ENCODE assay signal across 10 mouse cellular contexts in the genomic region with DNA sequence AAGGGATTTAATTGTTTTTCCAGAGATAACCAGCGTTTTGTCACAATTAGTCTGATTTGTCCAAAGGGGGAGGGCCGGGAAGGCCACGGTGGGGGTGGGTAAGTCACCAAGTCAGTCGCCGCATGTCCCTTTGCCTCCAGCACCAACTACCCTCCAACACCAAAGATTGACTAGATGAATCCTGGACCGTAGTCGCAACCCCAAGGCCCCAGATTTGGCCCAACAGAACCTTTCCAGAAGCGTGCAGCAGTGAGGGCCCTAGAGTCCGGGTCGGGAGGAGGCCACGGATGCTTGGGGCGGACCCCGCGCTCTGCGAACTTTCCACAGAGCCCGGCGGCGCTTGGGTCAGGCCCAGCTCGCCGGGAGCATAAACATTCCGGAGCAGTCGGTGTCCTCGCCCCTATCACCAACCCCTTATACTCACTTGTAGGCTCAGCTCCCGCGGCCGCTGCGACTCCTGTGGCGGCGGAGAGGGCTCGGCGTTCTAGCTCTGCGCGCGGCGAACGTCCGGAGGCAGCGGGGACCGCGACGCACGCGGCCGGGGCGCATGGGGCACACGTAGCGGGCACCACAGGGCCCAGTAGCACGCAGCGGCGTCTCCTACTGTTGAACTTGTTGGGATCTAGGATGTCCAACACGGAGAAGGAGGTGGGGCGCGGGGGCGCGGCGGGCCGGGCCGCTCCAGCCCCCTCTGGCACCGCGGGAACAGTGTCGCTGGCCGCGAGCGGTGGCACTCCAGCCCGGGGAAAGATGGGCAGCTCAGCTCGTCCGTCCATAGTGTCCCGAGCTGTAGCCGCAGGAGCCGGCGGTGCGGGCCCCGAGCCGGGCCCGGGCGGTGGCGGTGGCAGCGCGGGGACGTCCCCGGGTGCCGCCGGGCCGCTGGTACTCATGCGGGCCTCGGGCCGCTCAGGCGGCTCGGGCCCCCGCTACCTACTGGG. TPM values are rescaled to one million over a fixed set of nuclear protein-coding genes. Genes with fewer than 3 reads are reported as not detected.
DNase-seq lines count a peak whose midpoint lies in the region; ATAC-seq and TF ChIP-seq lines count a peak whose summit lies in the region.
"Had no signal": no experiment of that assay in that cellular context is flagged by ENCODE, and none has a peak within 500 bp of the region (broad histone marks: within the 10 kb centered on the region; RNA-seq: fewer than 3 reads in every experiment).

Nkx1-1 (minus strand) TSS at position 776 of the 938 bp plus-strand sequence.

- H3K36me3 ChIP-seq in heart, embryonic 13.5 days = no peaks in the 10 kb centered on the region
- no peaks in the 10 kb centered on the region for H3K36me3 ChIP-seq in hindbrain, embryonic 11.5 days (ENCODE audit: control insufficient read depth, insufficient read depth, low read length)
- H3K36me3 ChIP-seq in midbrain, embryonic 14.5 days (ENCODE audit: control insufficient read depth, insufficient read depth, low read length) = no peaks in the 10 kb centered on the region

- WGBS in heart, embryonic 13.5 days = 1% methylated on average over 86 of the region's 90 CpGs
- WGBS in hindbrain, embryonic 11.5 days = 1% methylated on average over 75 of the region's 90 CpGs
- WGBS in midbrain, embryonic 14.5 days = under 1% methylated on average over 90 of the region's 90 CpGs

- no peaks in the 10 kb centered on the region for H3K9me3 ChIP-seq in heart, embryonic 13.5 days
- no peaks in the 10 kb centered on the region for H3K9me3 ChIP-seq in hindbrain, embryonic 11.5 days (ENCODE audit: control insufficient read depth, low read length)
- H3K9me3 ChIP-seq in midbrain, embryonic 14.5 days (ENCODE audit: control insufficient read depth, low read length) = no peaks in the 10 kb centered on the region

- H3K4me2 ChIP-seq in heart, embryonic 13.5 days = peak within 1 kb of the TSS; percentile 58
- H3K4me2 ChIP-seq in hindbrain, embryonic 11.5 days (replicated peaks; ENCODE audit: low read depth, low read length) = peak within 1 kb of the TSS; percentile 32
- peak within 1 kb of the TSS; percentile 41 for H3K4me2 ChIP-seq in midbrain, embryonic 14.5 days (ENCODE audit: low read length)

- H3K4me1 ChIP-seq in heart, embryonic 13.5 days = peaks cover 42% of the 10 kb centered on the region
- no peaks in the 10 kb centered on the region for H3K4me1 ChIP-seq in bone marrow macrophage, adult 2 months (ENCODE audit: control insufficient read depth, insufficient read depth, low read length)
- H3K4me1 ChIP-seq in hindbrain, embryonic 11.5 days (replicated peaks; ENCODE audit: control insufficient read depth, insufficient read depth, low read length) = peaks cover 28% of the 10 kb centered on the region
- H3K4me1 ChIP-seq in midbrain, embryonic 14.5 days (ENCODE audit: control insufficient read depth, insufficient read depth, low read length) = peaks cover 16% of the 10 kb centered on the region

- H3K27ac ChIP-seq in heart, embryonic 13.5 days (replicated peaks) = no peak within 1 kb of the TSS
- no peak within 1 kb of the TSS for H3K27ac ChIP-seq in bone marrow macrophage, adult 2 months (ENCODE audit: insufficient read depth, low read depth, low read length)
- 0 out of 2 replicates have a peak within 1 kb of the TSS, but pooled peaks have one; percentile 36 for H3K27ac ChIP-seq in hindbrain, embryonic 11.5 days (ENCODE audit: low read depth, low read length)
- no peak within 1 kb of the TSS for H3K27ac ChIP-seq in midbrain, embryonic 14.5 days (replicated peaks; ENCODE audit: low read depth, low read length)

- no peak for DNase-seq in heart, adult 8-10 months (ENCODE audit: low spot score)
- peak; percentile 53 for DNase-seq in hindbrain, embryonic 11.5 days (ENCODE audit: low spot score)
- DNase-seq in midbrain, embryonic 14.5 days = peak; percentile 55
- DNase-seq in thymus, postnatal 25 days = no peak
- no peak for DNase-seq in adrenal gland, postnatal 25 days
- no peak for DNase-seq in lung, postnatal 36 days

- H3K27me3 ChIP-seq in heart, embryonic 13.5 days (replicated peaks) = peaks cover 99% of the 10 kb centered on the region
- peaks cover 97% of the 10 kb centered on the region for H3K27me3 ChIP-seq in hindbrain, embryonic 11.5 days (ENCODE audit: control insufficient read depth, insufficient read depth, low read length)
- peaks cover 97% of the 10 kb centered on the region for H3K27me3 ChIP-seq in midbrain, embryonic 14.5 days (ENCODE audit: control insufficient read depth, insufficient read depth, low read length)

- TF ChIP-seq CTCF in bone marrow macrophage, adult 2 months (IDR thresholded peaks at IDR 0.05; ENCODE audit: low read depth, low read length) = no peak

- TF ChIP-seq POLR2A in bone marrow macrophage, adult 2 months (IDR thresholded peaks at IDR 0.05; ENCODE audit: borderline replicate concordance, low read depth, low read length) = no peak

- no peak within 1 kb of the TSS for H3K9ac ChIP-seq in heart, embryonic 13.5 days
- H3K9ac ChIP-seq in hindbrain, embryonic 11.5 days (ENCODE audit: low read depth, low read length) = no peak within 1 kb of the TSS
- H3K9ac ChIP-seq in midbrain, embryonic 14.5 days (replicated peaks; ENCODE audit: low read length) = 0 out of 2 replicates have a peak within 1 kb of the TSS, but pooled peaks have one; percentile 4

- ATAC-seq in heart, embryonic 13.5 days (ENCODE audit: extremely low read depth, insufficient number of reproducible peaks, low FRiP score, low TSS enrichment) = no peak; the same call in 1 of the 2 replicates
- ATAC-seq in hindbrain, embryonic 11.5 days (ENCODE audit: low FRiP score) = no peak
- ATAC-seq in midbrain, embryonic 14.5 days (ENCODE audit: low FRiP score, low TSS enrichment) = peak; percentile 37; the same call in 1 of the 2 replicates

- peak within 1 kb of the TSS; percentile 42 for H3K4me3 ChIP-seq in heart, embryonic 13.5 days
- H3K4me3 ChIP-seq in bone marrow macrophage, adult 2 months (ENCODE audit: insufficient read depth, low read length) = peak within 1 kb of the TSS; percentile 22
- peak within 1 kb of the TSS; percentile 32 for H3K4me3 ChIP-seq in hindbrain, embryonic 11.5 days (ENCODE audit: low read depth, low read length)
- H3K4me3 ChIP-seq in midbrain, embryonic 14.5 days (replicated peaks; ENCODE audit: low read depth, low read length) = peak within 1 kb of the TSS; percentile 21
- H3K4me3 ChIP-seq: erythroblast, embryonic 14.5 days had no signal

RNA-seq across cellular contexts. Expression of gene Nkx1-1, which starts in this region (rescaled TPM):
- polyA plus RNA-seq in heart, embryonic 13.5 days (2015; fragmentation: Nextera tagmentation; extraction: Ambion mirVana) = not detected in 2 replicates
- total RNA-seq in heart, adult 8-10 months (2022) = not detected
- not detected in 2 replicates for polyA plus RNA-seq in bone marrow macrophage, adult 2 months (2012; ENCODE audit: insufficient read depth, insufficient read length, missing spikeins)
- 0.32 and 0.60 TPM in 2 replicates for polyA plus RNA-seq in hindbrain, embryonic 11.5 days (2014; fragmentation: Nextera tagmentation; extraction: Ambion mirVana)
- 0.49 and 0.70 TPM in 2 replicates for polyA plus RNA-seq in midbrain, embryonic 14.5 days (2014; fragmentation: Nextera tagmentation; extraction: Ambion mirVana)
- total RNA-seq in adrenal gland, postnatal 25 days (2021) = not detected in 2 replicates
- total RNA-seq: MEL had no signal
- polyA plus RNA-seq: erythroblast, embryonic 14.5 days had no signal

Comparison
In these comparisons a context has a peak if more than half of its experiments do, and no peak if none do; other contexts are left out.
1. Peak in DNase-seq, H3K4me3 ChIP-seq, H3K27ac ChIP-seq and H3K4me2 ChIP-seq in hindbrain, embryonic 11.5 days; RNA of the gene not detected or under 1 TPM.
2. Peak in DNase-seq, ATAC-seq, H3K4me3 ChIP-seq, H3K9ac ChIP-seq and H3K4me2 ChIP-seq in midbrain, embryonic 14.5 days; RNA of the gene not detected or under 1 TPM.